Mouse (Mus musculus) erythroblast, embryonic 14.5 days (primary cell): ENCODE data around the gene Setdb1. TPM values are rescaled to one million over a fixed set of nuclear protein-coding genes. Genes with fewer than 3 reads are reported as not detected.
A peak's percentile ranks its signal among the peaks of the same experiment; 100 is the strongest.
"Not testable (repeated sequence)": the region's sequence is repeated elsewhere in the genome, so short reads cannot be mapped to it uniquely, and the experiment has no call there.

Experiments
- H3K27me3 ChIP-seq: 2 replicates; pipeline ENCODE4 v1.6.1; 2012; ENCODE audit warnings: inconsistent platforms; ENCODE audit not compliant: control insufficient read depth
- H3K36me3 ChIP-seq: 2 replicates; pipeline ENCODE4 v1.6.1; 2012; ENCODE audit warnings: mild to moderate bottlenecking, inconsistent platforms; ENCODE audit not compliant: control insufficient read depth
- H3K4me1 ChIP-seq: 2 replicates; pipeline ENCODE4 v1.6.1; 2012; ENCODE audit warnings: inconsistent platforms; ENCODE audit not compliant: control insufficient read depth
- H3K4me3 ChIP-seq: replicated peaks from 2 replicates; pipeline ENCODE3; 2012; ENCODE audit warnings: moderate library complexity, mild to moderate bottlenecking, inconsistent platforms
- H3K9me3 ChIP-seq: 2 replicates; pipeline ENCODE4 v1.6.1; 2012; ENCODE audit warnings: low read length, inconsistent platforms, mixed read lengths; ENCODE audit not compliant: control insufficient read depth
- GATA1 ChIP-seq: IDR thresholded peaks from 2 replicates; pipeline ENCODE4 v1.6.1; 2012; ENCODE audit warnings: low read length, inconsistent platforms, mixed read lengths
- TAL1 ChIP-seq: IDR thresholded peaks from 3 replicates; pipeline ENCODE4 v1.6.1; 2012; ENCODE audit warnings: low read length, inconsistent platforms, mixed read lengths
- polyA plus RNA-seq: library from polyadenylated mRNA; stranded (reverse); fragments of >175 nt; gene quantifications from 2 replicates; pipeline ENCODE4 v1.2.3, GENCODE M21; 2012

Gene Setdb1
- 0.42 and 0.62 TPM in 2 replicates for polyA plus RNA-seq

GRCm38 (mm10) chr3:95356701-95357449 lies at the start of gene Setdb1:
Setdb1 (minus strand) TSS chr3:95357202.
- Histone ChIP-seq H3K4me1 (peaks cover 28% of the 10 kb centered on the region), H3K4me3 (peak within 1 kb of the TSS; percentile 68), H3K36me3 (peaks cover 24% of the 10 kb centered on the region)
- not testable (repeated sequence) for H3K9me3 ChIP-seq, H3K27me3 ChIP-seq

GRCm38 (mm10) chr3:95402741-95403140 lies 45.7 kb upstream of the Setdb1 start, which contains the start of gene 4930558C23Rik:
4930558C23Rik (minus strand) TSS chr3:95402841.
- TF ChIP-seq TAL1, result no peak
- TF ChIP-seq GATA1, result no peak
- H3K36me3 ChIP-seq, result no peaks in the 10 kb centered on the region

GRCm38 (mm10) chr3:95394385-95394784 lies 37.4 kb upstream of the Setdb1 start:
- TF ChIP-seq TAL1 (no peak), GATA1 (no peak)
- no peaks in the 10 kb centered on the region for H3K36me3 ChIP-seq
- H3K27me3 ChIP-seq, result no peaks in the 10 kb centered on the region
- H3K9me3 ChIP-seq, result peaks cover 4% of the 10 kb centered on the region
- no peaks in the 10 kb centered on the region for H3K4me1 ChIP-seq
- no peak overlapping the region for H3K4me3 ChIP-seq

More at GRCm38 (mm10) chr3:95402741-95403140, 45.7 kb upstream of the Setdb1 start, which contains the start of gene 4930558C23Rik:
- H3K4me3 ChIP-seq, result no peak within 1 kb of the TSS
- H3K4me1 ChIP-seq, result no peaks in the 10 kb centered on the region
- no peaks in the 10 kb centered on the region for H3K9me3 ChIP-seq
- no peaks in the 10 kb centered on the region for H3K27me3 ChIP-seq

- no peaks in the 10 kb centered on the region for H3K9me3 ChIP-seq
- no peaks in the 10 kb centered on the region for H3K27me3 ChIP-seq
- no peak for TF ChIP-seq GATA1
- TF ChIP-seq TAL1, result no peak
- no peak overlapping the region for H3K4me3 ChIP-seq
- H3K4me1 ChIP-seq, result no peaks in the 10 kb centered on the region
- no peaks in the 10 kb centered on the region for H3K36me3 ChIP-seq
Observed at GRCm38 (mm10) chr3:95385401-95386075, 28.5 kb upstream of the Setdb1 start.

GRCm38 (mm10) chr3:95373208-95373607 lies 16.2 kb upstream of the Setdb1 start:
- H3K9me3 ChIP-seq, result peaks cover 27% of the 10 kb centered on the region
- TF ChIP-seq TAL1, result no peak
- TF ChIP-seq GATA1, result no peak
- H3K4me1 ChIP-seq, result peaks cover 1% of the 10 kb centered on the region; the same call in 1 of the 2 replicates
- no peak overlapping the region for H3K4me3 ChIP-seq
- no peaks in the 10 kb centered on the region for H3K27me3 ChIP-seq
- H3K36me3 ChIP-seq, result no peaks in the 10 kb centered on the region; the same call in 1 of the 2 replicates

GRCm38 (mm10) chr3:95370101-95370500 lies 13.1 kb upstream of the Setdb1 start:
- Histone ChIP-seq H3K4me3 (no peak overlapping the region), H3K9me3 (peaks cover 3% of the 10 kb centered on the region; the same call in 1 of the 2 replicates), H3K4me1 (peaks cover 1% of the 10 kb centered on the region; the same call in 1 of the 2 replicates), H3K27me3 (no peaks in the 10 kb centered on the region), H3K36me3 (no peaks in the 10 kb centered on the region)
- TF ChIP-seq GATA1 (no peak), TAL1 (no peak)

- not testable (repeated sequence) for H3K27me3 ChIP-seq, H3K9me3 ChIP-seq, H3K36me3 ChIP-seq, H3K4me3 ChIP-seq
- peaks cover 27% of the 10 kb centered on the region for H3K4me1 ChIP-seq
Observed at GRCm38 (mm10) chr3:95360276-95360675, 3.3 kb upstream of the Setdb1 start.

GRCm38 (mm10) chr3:95357746-95358145 lies 744 bp upstream of the Setdb1 start:
- peaks cover 16% of the 10 kb centered on the region for H3K36me3 ChIP-seq
- no peak overlapping the region for H3K4me3 ChIP-seq
- TF ChIP-seq GATA1, result no peak
- no peak for TF ChIP-seq TAL1
- peaks cover 28% of the 10 kb centered on the region for H3K4me1 ChIP-seq
- H3K27me3 ChIP-seq, result no peaks in the 10 kb centered on the region
- no peaks in the 10 kb centered on the region for H3K9me3 ChIP-seq

- not testable (repeated sequence) for H3K4me3 ChIP-seq, H3K9me3 ChIP-seq, H3K27me3 ChIP-seq
- H3K36me3 ChIP-seq, result peaks cover 30% of the 10 kb centered on the region
- peaks cover 28% of the 10 kb centered on the region for H3K4me1 ChIP-seq
Observed at GRCm38 (mm10) chr3:95355911-95356544, 974 bp downstream of the Setdb1 start.
